Mouse (Mus musculus) megakaryocyte, embryonic 14.5 days (primary cell): ENCODE measurements around the gene Crebbp. TPM values are rescaled to one million over a fixed set of nuclear protein-coding genes. Genes with fewer than 3 reads are reported as not detected.

ENCODE experiments used
- H3K27me3 ChIP-seq: replicated peaks from 2 replicates; pipeline ENCODE3; 2012; ENCODE audit warnings: inconsistent platforms
- H3K36me3 ChIP-seq: replicated peaks from 2 replicates; pipeline ENCODE3; 2012; ENCODE audit warnings: low read length, inconsistent platforms, mixed read lengths
- H3K4me1 ChIP-seq: 2 replicates; pipeline ENCODE4 v1.6.1; 2012; ENCODE audit warnings: inconsistent platforms
- H3K4me3 ChIP-seq: replicated peaks from 2 replicates; pipeline ENCODE3; 2012; ENCODE audit warnings: moderate library complexity, mild to moderate bottlenecking, inconsistent platforms
- H3K9me3 ChIP-seq: 2 replicates; pipeline ENCODE4 v1.6.1; 2012; ENCODE audit warnings: inconsistent platforms
- FLI1 ChIP-seq: IDR thresholded peaks from 2 replicates; pipeline ENCODE4 v1.6.1; 2012; ENCODE audit warnings: low read length, inconsistent platforms, mixed read lengths
- GATA1 ChIP-seq: IDR thresholded peaks from 3 replicates; pipeline ENCODE4 v1.6.1; 2012; ENCODE audit warnings: mixed read lengths, low read length, inconsistent platforms, borderline replicate concordance
- polyA plus RNA-seq: library from polyadenylated mRNA; stranded (reverse); fragments of >175 nt; gene quantifications from 2 replicates; pipeline ENCODE4 v1.2.3, GENCODE M21; 2012; ENCODE audit warnings: low replicate concordance; ENCODE audit not compliant: insufficient read depth

The Crebbp gene
- polyA plus RNA-seq, 1 experiment, result 8.2 TPM

GRCm38 (mm10) chr16:4032341-4032748, 181.5 kb downstream of the Crebbp start:
- TF ChIP-seq FLI1 (no peak), GATA1 (no peak)
- peaks cover 11% of the 10 kb centered on the region for H3K9me3 ChIP-seq
- peaks cover 18% of the 10 kb centered on the region for H3K4me1 ChIP-seq
- peaks cover 14% of the 10 kb centered on the region for H3K36me3 ChIP-seq
- H3K4me3 ChIP-seq, result no peak overlapping the region
- peaks cover 3% of the 10 kb centered on the region for H3K27me3 ChIP-seq

GRCm38 (mm10) chr16:4031441-4032274, 182.1 kb downstream of the Crebbp start:
- Histone ChIP-seq H3K4me3 (no peak overlapping the region), H3K36me3 (peaks cover 7% of the 10 kb centered on the region), H3K27me3 (peaks cover 3% of the 10 kb centered on the region), H3K9me3 (peaks cover 11% of the 10 kb centered on the region), H3K4me1 (peaks cover 25% of the 10 kb centered on the region)
- TF ChIP-seq FLI1, result no peak

Other genes starting within 250 kb of the Crebbp start
- 0.31 TPM in 1 of 2 replicates, not detected in the other for gene Nlrc3, start 237.4 kb downstream of the Crebbp start, polyA plus RNA-seq
- gene Slx4, start 210.2 kb downstream of the Crebbp start, polyA plus RNA-seq, result 15.6 and 19.8 TPM in 2 replicates
- gene Dnase1, start 177.1 kb downstream of the Crebbp start, polyA plus RNA-seq, result not detected in 2 replicates
- gene Trap1, start 136.2 kb downstream of the Crebbp start, polyA plus RNA-seq, result 147 and 152 TPM in 2 replicates
- 1.9 and 3.5 TPM in 2 replicates for gene Adcy9, start 206.5 kb upstream of the Crebbp start, polyA plus RNA-seq